Mouse (Mus musculus): ENCODE measurements around the gene Rhbdd3. TPM values are rescaled to one million over a fixed set of nuclear protein-coding genes. Genes with fewer than 3 reads are reported as not detected.

The Rhbdd3 gene
- polyA plus RNA-seq, 1 experiment = 232 TPM

- Histone ChIP-seq H3K27ac (ENCODE audit: control insufficient read depth, insufficient read depth, low read depth, low read length) (no peak overlapping the region), H3K27me3 (ENCODE audit: control insufficient read depth, insufficient read depth, low read length) (no peaks in the 10 kb centered on the region), H3K4me3 (ENCODE audit: control insufficient read depth, low read depth, low read length) (no peak overlapping the region), H3K36me3 (ENCODE audit: control insufficient read depth, insufficient read depth, low read length) (peaks cover 2% of the 10 kb centered on the region; the same call in 1 of the 2 replicates), H3K4me1 (ENCODE audit: control insufficient read depth, insufficient read depth, low read length) (peaks cover 12% of the 10 kb centered on the region)
- TF ChIP-seq CTCF (IDR thresholded peaks at IDR 0.05; ENCODE audit: control insufficient read depth, insufficient read depth, insufficient replicate concordance, low read depth, low read length) (no peak), POLR2A (IDR thresholded peaks at IDR 0.05; ENCODE audit: control insufficient read depth, low read depth, low read length) (no peak)
Observed at GRCm38 (mm10) chr11:5102384-5102783, 3.7 kb downstream of the Rhbdd3 start.

GRCm38 (mm10) chr11:5103986-5104509, 5.3 kb downstream of the Rhbdd3 start:
- TF ChIP-seq CTCF (IDR thresholded peaks at IDR 0.05; ENCODE audit: control insufficient read depth, insufficient read depth, insufficient replicate concordance, low read depth, low read length) (no peak), POLR2A (IDR thresholded peaks at IDR 0.05; ENCODE audit: control insufficient read depth, low read depth, low read length) (0 out of 2 replicates have a peak, but pooled peaks have one; percentile 22)
- H3K4me1 ChIP-seq (ENCODE audit: control insufficient read depth, insufficient read depth, low read length) = peaks cover 12% of the 10 kb centered on the region
- H3K27ac ChIP-seq (ENCODE audit: control insufficient read depth, insufficient read depth, low read depth, low read length) = no peak overlapping the region
- H3K27me3 ChIP-seq (ENCODE audit: control insufficient read depth, insufficient read depth, low read length) = no peaks in the 10 kb centered on the region
- no peak overlapping the region for H3K4me3 ChIP-seq (ENCODE audit: control insufficient read depth, low read depth, low read length)
- H3K36me3 ChIP-seq (ENCODE audit: control insufficient read depth, insufficient read depth, low read length) = no peaks in the 10 kb centered on the region; the same call in 1 of the 2 replicates

- Histone ChIP-seq H3K27me3 (ENCODE audit: control insufficient read depth, insufficient read depth, low read length) (no peaks in the 10 kb centered on the region), H3K36me3 (ENCODE audit: control insufficient read depth, insufficient read depth, low read length) (no peaks in the 10 kb centered on the region), H3K4me1 (ENCODE audit: control insufficient read depth, insufficient read depth, low read length) (peaks cover 8% of the 10 kb centered on the region), H3K27ac (ENCODE audit: control insufficient read depth, insufficient read depth, low read depth, low read length) (peak overlapping the region; percentile 51), H3K4me3 (ENCODE audit: control insufficient read depth, low read depth, low read length) (peak overlapping the region; percentile 43)
- TF ChIP-seq POLR2A (IDR thresholded peaks at IDR 0.05; ENCODE audit: control insufficient read depth, low read depth, low read length) = no peak
- no peak for TF ChIP-seq CTCF (IDR thresholded peaks at IDR 0.05; ENCODE audit: control insufficient read depth, insufficient read depth, insufficient replicate concordance, low read depth, low read length)
Observed at GRCm38 (mm10) chr11:5109441-5109840, 10.7 kb downstream of the Rhbdd3 start.

- no peak overlapping the region for H3K27ac ChIP-seq (ENCODE audit: control insufficient read depth, insufficient read depth, low read depth, low read length)
- H3K4me1 ChIP-seq (ENCODE audit: control insufficient read depth, insufficient read depth, low read length) = peaks cover 6% of the 10 kb centered on the region
- H3K4me3 ChIP-seq (ENCODE audit: control insufficient read depth, low read depth, low read length) = no peak overlapping the region
- no peaks in the 10 kb centered on the region for H3K36me3 ChIP-seq (ENCODE audit: control insufficient read depth, insufficient read depth, low read length)
- H3K27me3 ChIP-seq (ENCODE audit: control insufficient read depth, insufficient read depth, low read length) = no peaks in the 10 kb centered on the region
- no peak for TF ChIP-seq POLR2A (IDR thresholded peaks at IDR 0.05; ENCODE audit: control insufficient read depth, low read depth, low read length)
- TF ChIP-seq CTCF (IDR thresholded peaks at IDR 0.05; ENCODE audit: control insufficient read depth, insufficient read depth, insufficient replicate concordance, low read depth, low read length) = no peak
Observed at GRCm38 (mm10) chr11:5113645-5114044, 14.9 kb downstream of the Rhbdd3 start.

GRCm38 (mm10) chr11:5114931-5115581, 16.3 kb downstream of the Rhbdd3 start:
- no peak overlapping the region for H3K27ac ChIP-seq (ENCODE audit: control insufficient read depth, insufficient read depth, low read depth, low read length)
- H3K4me3 ChIP-seq (ENCODE audit: control insufficient read depth, low read depth, low read length) = no peak overlapping the region
- no peaks in the 10 kb centered on the region; the same call in 1 of the 2 replicates for H3K4me1 ChIP-seq (ENCODE audit: control insufficient read depth, insufficient read depth, low read length)
- no peaks in the 10 kb centered on the region for H3K36me3 ChIP-seq (ENCODE audit: control insufficient read depth, insufficient read depth, low read length)
- no peaks in the 10 kb centered on the region for H3K27me3 ChIP-seq (ENCODE audit: control insufficient read depth, insufficient read depth, low read length)
- no peak for TF ChIP-seq POLR2A (IDR thresholded peaks at IDR 0.05; ENCODE audit: control insufficient read depth, low read depth, low read length)
- TF ChIP-seq CTCF (IDR thresholded peaks at IDR 0.05; ENCODE audit: control insufficient read depth, insufficient read depth, insufficient replicate concordance, low read depth, low read length) = peak; percentile 100

- Histone ChIP-seq H3K36me3 (ENCODE audit: control insufficient read depth, insufficient read depth, low read length) (no peaks in the 10 kb centered on the region), H3K27ac (ENCODE audit: control insufficient read depth, insufficient read depth, low read depth, low read length) (no peak overlapping the region), H3K4me1 (ENCODE audit: control insufficient read depth, insufficient read depth, low read length) (no peaks in the 10 kb centered on the region), H3K4me3 (ENCODE audit: control insufficient read depth, low read depth, low read length) (no peak overlapping the region), H3K27me3 (ENCODE audit: control insufficient read depth, insufficient read depth, low read length) (no peaks in the 10 kb centered on the region)
- TF ChIP-seq CTCF (IDR thresholded peaks at IDR 0.05; ENCODE audit: control insufficient read depth, insufficient read depth, insufficient replicate concordance, low read depth, low read length) (no peak), POLR2A (IDR thresholded peaks at IDR 0.05; ENCODE audit: control insufficient read depth, low read depth, low read length) (no peak)
Observed at GRCm38 (mm10) chr11:5125713-5126112, 27.0 kb downstream of the Rhbdd3 start.

GRCm38 (mm10) chr11:5129035-5129480, 30.3 kb downstream of the Rhbdd3 start:
- H3K4me3 ChIP-seq (ENCODE audit: control insufficient read depth, low read depth, low read length) = no peak overlapping the region
- H3K27me3 ChIP-seq (ENCODE audit: control insufficient read depth, insufficient read depth, low read length) = no peaks in the 10 kb centered on the region
- no peak overlapping the region for H3K27ac ChIP-seq (ENCODE audit: control insufficient read depth, insufficient read depth, low read depth, low read length)
- no peaks in the 10 kb centered on the region for H3K36me3 ChIP-seq (ENCODE audit: control insufficient read depth, insufficient read depth, low read length)
- no peaks in the 10 kb centered on the region for H3K4me1 ChIP-seq (ENCODE audit: control insufficient read depth, insufficient read depth, low read length)
- no peak for TF ChIP-seq CTCF (IDR thresholded peaks at IDR 0.05; ENCODE audit: control insufficient read depth, insufficient read depth, insufficient replicate concordance, low read depth, low read length)
- no peak for TF ChIP-seq POLR2A (IDR thresholded peaks at IDR 0.05; ENCODE audit: control insufficient read depth, low read depth, low read length)

Data from testis, adult 2 months (tissue).